Mouse (Mus musculus): Measurements from ENCODE around the gene Nudcd2. TPM values are rescaled to one million over a fixed set of nuclear protein-coding genes. Genes with fewer than 3 reads are reported as not detected.

The Nudcd2 gene
- polyA plus RNA-seq (2017; shearing (Covaris generic)): 18.4 TPM

GRCm38 (mm10) chr11:40733339-40734174, at the start of gene Nudcd2, which contains the start of gene Hmmr:
Gene Nudcd2 (plus strand): TSS chr11:40733667.
Gene Hmmr (minus strand): TSS chr11:40733422.

GRCm38 (mm10) chr11:40695103-40695502, 38.4 kb upstream of the Nudcd2 start, which contains the start of gene Mat2b:
Gene Mat2b (minus strand): TSS chr11:40695203.

GRCm38 (mm10) chr11:40755109-40755627, 21.7 kb downstream of the Nudcd2 start, which contains the start of gene Ccng1:
Gene Ccng1 (minus strand): TSS chr11:40755311.

Other genes starting within 250 kb of the Nudcd2 start
- gene Mat2b, start 38.5 kb upstream of the Nudcd2 start, polyA plus RNA-seq (2017; shearing (Covaris generic)): 171 TPM
- gene Hmmr, start 245 bp upstream of the Nudcd2 start, polyA plus RNA-seq (2017; shearing (Covaris generic)): 0.91 TPM
- gene Ccng1, start 21.6 kb downstream of the Nudcd2 start, polyA plus RNA-seq (2017; shearing (Covaris generic)): 81.2 TPM

Measured in effector memory CD4-positive, alpha-beta T cell, adult 7 months (primary cell).